Comparison of ENCODE assay signal across 8 mouse cellular contexts in genomic region chr10:59969821-59970449, GRCm38 (mm10). TPM values are rescaled to one million over a fixed set of nuclear protein-coding genes. Genes with fewer than 3 reads are reported as not detected.
DNase-seq lines count a peak whose midpoint lies in the region; ATAC-seq and TF ChIP-seq lines count a peak whose summit lies in the region.

No protein-coding gene starts in this region.

- peak; percentile 60 for ATAC-seq in intestine, postnatal 0 days
- peak; percentile 20; the same call in 1 of the 2 replicates for ATAC-seq in limb, embryonic 15.5 days (ENCODE audit: insufficient number of reproducible peaks, low FRiP score, low TSS enrichment, low read depth)
- ATAC-seq in midbrain, embryonic 14.5 days (ENCODE audit: low FRiP score, low TSS enrichment) = peak; percentile 72
- ATAC-seq in stomach, postnatal 0 days (ENCODE audit: low FRiP score, low TSS enrichment) = peak; percentile 71

- under 1% methylated on average over 25 of the region's 25 CpGs for WGBS in intestine, postnatal 0 days
- WGBS in limb, embryonic 15.5 days = 1% methylated on average over 25 of the region's 25 CpGs
- WGBS in midbrain, embryonic 14.5 days = 1% methylated on average over 25 of the region's 25 CpGs
- 3% methylated on average over 25 of the region's 25 CpGs for WGBS in stomach, postnatal 0 days

- no peaks in the 10 kb centered on the region for H3K36me3 ChIP-seq in intestine, postnatal 0 days (ENCODE audit: control insufficient read depth, insufficient read depth)
- no peaks in the 10 kb centered on the region for H3K36me3 ChIP-seq in limb, embryonic 15.5 days
- no peaks in the 10 kb centered on the region for H3K36me3 ChIP-seq in midbrain, embryonic 14.5 days (ENCODE audit: control insufficient read depth, insufficient read depth, low read length)
- H3K36me3 ChIP-seq in stomach, postnatal 0 days (ENCODE audit: control insufficient read depth, insufficient read depth, low read length) = no peaks in the 10 kb centered on the region

- TF ChIP-seq EP300 in stomach, postnatal 0 days (optimal IDR thresholded peaks at IDR 0.05) = peak; percentile 92

- peaks cover 16% of the 10 kb centered on the region for H3K4me1 ChIP-seq in intestine, postnatal 0 days (replicated peaks; ENCODE audit: control insufficient read depth, insufficient read depth, low read length)
- H3K4me1 ChIP-seq in limb, embryonic 15.5 days = peaks cover 69% of the 10 kb centered on the region
- H3K4me1 ChIP-seq in midbrain, embryonic 14.5 days (ENCODE audit: control insufficient read depth, insufficient read depth, low read length) = peaks cover 23% of the 10 kb centered on the region
- peaks cover 29% of the 10 kb centered on the region for H3K4me1 ChIP-seq in stomach, postnatal 0 days (replicated peaks; ENCODE audit: control insufficient read depth, insufficient read depth)

- DNase-seq in spleen, adult 18-20 months = peak; percentile 41 to 44
- no peak for DNase-seq in spleen, adult 12 weeks (ENCODE audit: low spot score)
- peak; percentile 44 for DNase-seq in embryo, embryonic 11.5 days (ENCODE audit: low read depth, low spot score)
- DNase-seq in heart, adult 11 months = peak; percentile 99
- peak; percentile 85 for DNase-seq in midbrain, embryonic 14.5 days
- peak; percentile 73 for DNase-seq in stomach, postnatal 0 days (ENCODE audit: low spot score)

- H3K9ac ChIP-seq in intestine, postnatal 0 days (ENCODE audit: low read depth, low read length) = peak overlapping the region; percentile 80
- H3K9ac ChIP-seq in limb, embryonic 15.5 days = peak overlapping the region; percentile 37
- H3K9ac ChIP-seq in midbrain, embryonic 14.5 days (replicated peaks; ENCODE audit: low read length) = peak overlapping the region; percentile 96
- H3K9ac ChIP-seq in stomach, postnatal 0 days (ENCODE audit: low read length) = peak overlapping the region; percentile 81

- TF ChIP-seq CTCF in intestine, postnatal 0 days (IDR thresholded peaks at IDR 0.05; ENCODE audit: low read depth) = no peak
- no peak for TF ChIP-seq CTCF in stomach, postnatal 0 days (IDR thresholded peaks at IDR 0.05; ENCODE audit: low read depth)

- H3K27me3 ChIP-seq in intestine, postnatal 0 days (replicated peaks; ENCODE audit: control insufficient read depth, insufficient read depth, low read length) = no peaks in the 10 kb centered on the region
- no peaks in the 10 kb centered on the region for H3K27me3 ChIP-seq in limb, embryonic 15.5 days
- no peaks in the 10 kb centered on the region for H3K27me3 ChIP-seq in midbrain, embryonic 14.5 days (ENCODE audit: control insufficient read depth, insufficient read depth, low read length)
- no peaks in the 10 kb centered on the region for H3K27me3 ChIP-seq in stomach, postnatal 0 days (ENCODE audit: control insufficient read depth, insufficient read depth, low read length)

- peak overlapping the region; percentile 83 for H3K4me2 ChIP-seq in intestine, postnatal 0 days (replicated peaks; ENCODE audit: low read depth)
- H3K4me2 ChIP-seq in limb, embryonic 15.5 days = peak overlapping the region; percentile 62
- peak overlapping the region; percentile 74 for H3K4me2 ChIP-seq in midbrain, embryonic 14.5 days (ENCODE audit: low read length)
- H3K4me2 ChIP-seq in stomach, postnatal 0 days (replicated peaks; ENCODE audit: low read depth) = peak overlapping the region; percentile 65

- H3K9me3 ChIP-seq in intestine, postnatal 0 days (ENCODE audit: control insufficient read depth) = no peaks in the 10 kb centered on the region
- no peaks in the 10 kb centered on the region for H3K9me3 ChIP-seq in limb, embryonic 15.5 days
- H3K9me3 ChIP-seq in midbrain, embryonic 14.5 days (ENCODE audit: control insufficient read depth, low read length) = no peaks in the 10 kb centered on the region
- no peaks in the 10 kb centered on the region for H3K9me3 ChIP-seq in stomach, postnatal 0 days (ENCODE audit: control insufficient read depth, low read length)

- peak overlapping the region; percentile 91 for H3K27ac ChIP-seq in intestine, postnatal 0 days (ENCODE audit: low read depth, low read length)
- peak overlapping the region; percentile 85 for H3K27ac ChIP-seq in limb, embryonic 15.5 days
- H3K27ac ChIP-seq in midbrain, embryonic 14.5 days (replicated peaks; ENCODE audit: low read depth, low read length) = peak overlapping the region; percentile 96
- H3K27ac ChIP-seq in stomach, postnatal 0 days (replicated peaks) = peak overlapping the region; percentile 95

- H3K4me3 ChIP-seq in intestine, postnatal 0 days (ENCODE audit: low read depth, low read length) = peak overlapping the region; percentile 43
- H3K4me3 ChIP-seq in limb, embryonic 15.5 days = peak overlapping the region; percentile 43
- peak overlapping the region; percentile 55 for H3K4me3 ChIP-seq in midbrain, embryonic 14.5 days (replicated peaks; ENCODE audit: low read depth, low read length)
- peak overlapping the region; percentile 40 for H3K4me3 ChIP-seq in stomach, postnatal 0 days (ENCODE audit: low read depth, low read length)

RNA-seq across cellular contexts. Expression of gene Ddit4, which starts 18.3 kb away (rescaled TPM):
- polyA plus RNA-seq in intestine, postnatal 0 days (2015; fragmentation: Nextera tagmentation; extraction: Ambion mirVana) = 11.5 and 17.8 TPM in 2 replicates
- 63.6 and 77.1 TPM in 2 replicates for polyA plus RNA-seq in limb, embryonic 15.5 days (2015; fragmentation: Nextera tagmentation; extraction: Ambion mirVana)
- 6.2 and 7.3 TPM in 2 replicates for polyA plus RNA-seq in midbrain, embryonic 14.5 days (2014; fragmentation: Nextera tagmentation; extraction: Ambion mirVana)
- 12.4 and 17.3 TPM in 2 replicates for polyA plus RNA-seq in stomach, postnatal 0 days (2015; fragmentation: Nextera tagmentation; extraction: Ambion mirVana)

RNA-seq across cellular contexts. Expression of gene Ascc1, which starts 32.7 kb away (rescaled TPM):
- 28.7 TPM in 2 replicates for polyA plus RNA-seq in intestine, postnatal 0 days (2015; fragmentation: Nextera tagmentation; extraction: Ambion mirVana)
- polyA plus RNA-seq in limb, embryonic 15.5 days (2015; fragmentation: Nextera tagmentation; extraction: Ambion mirVana) = 41.3 and 44.4 TPM in 2 replicates
- polyA plus RNA-seq in midbrain, embryonic 14.5 days (2014; fragmentation: Nextera tagmentation; extraction: Ambion mirVana) = 48.2 and 48.4 TPM in 2 replicates
- 29.0 and 31.6 TPM in 2 replicates for polyA plus RNA-seq in stomach, postnatal 0 days (2015; fragmentation: Nextera tagmentation; extraction: Ambion mirVana)

RNA-seq across cellular contexts. Expression of gene Anapc16, which starts 33.0 kb away (rescaled TPM):
- 98.4 and 100 TPM in 2 replicates for polyA plus RNA-seq in intestine, postnatal 0 days (2015; fragmentation: Nextera tagmentation; extraction: Ambion mirVana)
- polyA plus RNA-seq in limb, embryonic 15.5 days (2015; fragmentation: Nextera tagmentation; extraction: Ambion mirVana) = 97.5 and 110 TPM in 2 replicates
- polyA plus RNA-seq in midbrain, embryonic 14.5 days (2014; fragmentation: Nextera tagmentation; extraction: Ambion mirVana) = 97.2 and 105 TPM in 2 replicates
- polyA plus RNA-seq in stomach, postnatal 0 days (2015; fragmentation: Nextera tagmentation; extraction: Ambion mirVana) = 76.8 and 86.4 TPM in 2 replicates

Comparison
In these comparisons a context has a peak if more than half of its experiments do, and no peak if none do; other contexts are left out.
1. ATAC-seq: peak in every context shown above with its lines; median percentile 72 in midbrain, embryonic 14.5 days; 71 in stomach, postnatal 0 days; 60 in intestine, postnatal 0 days; 20 in limb, embryonic 15.5 days.
2. H3K9ac ChIP-seq: peak in every context shown above with its lines; median percentile 96 in midbrain, embryonic 14.5 days; 81 in stomach, postnatal 0 days; 80 in intestine, postnatal 0 days; 37 in limb, embryonic 15.5 days.